Mouse (Mus musculus) olfactory bulb, adult 2 months (tissue): ENCODE measurements at regions not wholly inside any gene's neighbourhood (a gene's known extent, or its start where the extent isn't known, plus 50 kb on each side); places are given as distances from the start of the nearest gene placed in this dataset.

Source experiments
- CTCF ChIP-seq: fragments of 200-500 bp; IDR thresholded peaks from 2 replicates; pipeline ENCODE4 v1.5.1; 2012; ENCODE audit warnings: low read depth, mild to moderate bottlenecking, low read length, moderate library complexity; ENCODE audit not compliant: insufficient read depth
- POLR2A ChIP-seq: fragments of 200-500 bp; IDR thresholded peaks from 2 replicates; pipeline ENCODE4 v1.6.1; 2012; ENCODE audit warnings: mild to moderate bottlenecking, low read depth, low read length, moderate library complexity; ENCODE audit not compliant: insufficient read depth

- TF ChIP-seq POLR2A (no peak), CTCF (no peak)
Observed at GRCm38 (mm10) chr16:93003830-93004229, 177.9 kb upstream of the Runx1 start.
